Mouse (Mus musculus): ENCODE data around the gene Ryr2. TPM values are rescaled to one million over a fixed set of nuclear protein-coding genes. Genes with fewer than 3 reads are reported as not detected.

Gene Ryr2
- polyA plus RNA-seq, 1 experiment from 2014 or later, result 0.87 TPM

DNA sequence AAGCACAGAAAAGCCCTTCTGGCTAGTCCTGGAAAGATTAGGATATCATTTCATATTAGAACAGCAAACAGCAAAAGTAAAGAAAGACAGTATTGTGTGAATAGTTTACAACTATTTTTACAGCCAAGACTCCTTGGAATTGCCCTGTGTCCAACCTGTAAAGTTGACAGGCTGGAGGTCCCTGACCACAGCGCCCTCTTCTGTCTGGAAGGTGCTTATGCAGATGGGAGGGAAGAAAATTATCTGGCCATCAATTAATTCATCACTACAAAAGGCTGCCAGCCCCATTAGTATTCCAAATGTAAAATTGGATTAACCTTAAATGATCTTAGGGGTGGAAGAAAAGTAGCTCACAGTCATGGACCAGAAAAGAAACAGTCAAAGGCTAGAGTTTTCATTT is 231.9 kb downstream of the Ryr2 start:
- no peak for ATAC-seq (ENCODE audit: insufficient read depth, low FRiP score)
- no peak overlapping the region for H3K9ac ChIP-seq (ENCODE audit: low read length)
- H3K36me3 ChIP-seq (ENCODE audit: control insufficient read depth, insufficient read depth, low read length), result no peaks in the 10 kb centered on the region
- H3K9me3 ChIP-seq (replicated peaks; ENCODE audit: control insufficient read depth, low read length), result no peaks in the 10 kb centered on the region
- no peak overlapping the region for H3K4me3 ChIP-seq (replicated peaks; ENCODE audit: low read length)
- no peaks in the 10 kb centered on the region for H3K27me3 ChIP-seq (ENCODE audit: control insufficient read depth, insufficient read depth, low read length)
- no peaks in the 10 kb centered on the region for H3K4me1 ChIP-seq (ENCODE audit: control insufficient read depth, insufficient read depth, low read length)
- 12% methylated on average over 1 of the region's 1 CpGs for WGBS
- H3K4me2 ChIP-seq (ENCODE audit: low read depth, low read length), result no peak overlapping the region
- no peak overlapping the region for H3K27ac ChIP-seq (ENCODE audit: low read length)

DNA sequence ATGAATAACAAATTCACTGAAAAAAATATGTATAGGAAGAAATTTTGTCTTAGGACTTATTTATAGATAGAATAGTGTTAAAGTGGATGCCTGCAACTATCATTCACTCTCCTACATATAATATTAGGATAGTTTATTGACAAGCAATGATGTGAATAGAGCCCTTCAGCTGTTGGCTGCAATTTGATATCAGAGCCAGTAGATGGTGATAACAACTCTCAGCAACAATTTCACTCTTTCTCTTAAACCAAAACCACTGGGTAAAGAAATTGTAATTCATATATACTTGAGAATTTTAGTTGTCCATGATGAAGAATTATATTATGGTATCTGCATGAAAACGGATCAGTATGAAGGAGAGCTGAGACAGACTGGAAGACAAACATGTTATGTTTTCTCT is 236.8 kb downstream of the Ryr2 start:
- H3K4me2 ChIP-seq (ENCODE audit: low read depth, low read length), result no peak overlapping the region
- no peaks in the 10 kb centered on the region for H3K9me3 ChIP-seq (replicated peaks; ENCODE audit: control insufficient read depth, low read length)
- no peaks in the 10 kb centered on the region for H3K36me3 ChIP-seq (ENCODE audit: control insufficient read depth, insufficient read depth, low read length)
- no peak overlapping the region for H3K27ac ChIP-seq (ENCODE audit: low read length)
- no peak overlapping the region for H3K9ac ChIP-seq (ENCODE audit: low read length)
- no peak overlapping the region for H3K4me3 ChIP-seq (replicated peaks; ENCODE audit: low read length)
- no peak for ATAC-seq (ENCODE audit: insufficient read depth, low FRiP score)
- H3K4me1 ChIP-seq (ENCODE audit: control insufficient read depth, insufficient read depth, low read length), result no peaks in the 10 kb centered on the region
- H3K27me3 ChIP-seq (ENCODE audit: control insufficient read depth, insufficient read depth, low read length), result no peaks in the 10 kb centered on the region
- 76% methylated on average over 1 of the region's 1 CpGs for WGBS

- H3K27me3 ChIP-seq (ENCODE audit: control insufficient read depth, insufficient read depth, low read length), result no peaks in the 10 kb centered on the region
- H3K9me3 ChIP-seq (replicated peaks; ENCODE audit: control insufficient read depth, low read length), result no peaks in the 10 kb centered on the region
- H3K27ac ChIP-seq (ENCODE audit: low read length), result no peak overlapping the region
- H3K4me1 ChIP-seq (ENCODE audit: control insufficient read depth, insufficient read depth, low read length), result no peaks in the 10 kb centered on the region
- no peak for ATAC-seq (ENCODE audit: insufficient read depth, low FRiP score)
- no peak overlapping the region for H3K4me3 ChIP-seq (replicated peaks; ENCODE audit: low read length)
- no peaks in the 10 kb centered on the region for H3K36me3 ChIP-seq (ENCODE audit: control insufficient read depth, insufficient read depth, low read length)
- WGBS, result 73% methylated on average over 2 of the region's 2 CpGs
- H3K9ac ChIP-seq (ENCODE audit: low read length), result no peak overlapping the region
- H3K4me2 ChIP-seq (ENCODE audit: low read depth, low read length), result no peak overlapping the region
Observed at GRCm38 (mm10) chr13:11869486-11869885, 237.3 kb downstream of the Ryr2 start.

- 82% methylated on average over 2 of the region's 2 CpGs for WGBS
Observed at GRCm38 (mm10) chr13:11868979-11869378, 237.8 kb downstream of the Ryr2 start.

GRCm38 (mm10) chr13:11868056-11868455 is 238.7 kb downstream of the Ryr2 start:
- no peak overlapping the region for H3K4me3 ChIP-seq (replicated peaks; ENCODE audit: low read length)
- 51% methylated on average over 7 of the region's 7 CpGs for WGBS

More at GRCm38 (mm10) chr13:11868979-11869378, 237.8 kb downstream of the Ryr2 start:
- no peaks in the 10 kb centered on the region for H3K27me3 ChIP-seq (ENCODE audit: control insufficient read depth, insufficient read depth, low read length)
- no peak overlapping the region for H3K4me2 ChIP-seq (ENCODE audit: low read depth, low read length)
- no peak for ATAC-seq (ENCODE audit: insufficient read depth, low FRiP score)
- H3K4me1 ChIP-seq (ENCODE audit: control insufficient read depth, insufficient read depth, low read length), result no peaks in the 10 kb centered on the region
- H3K9me3 ChIP-seq (replicated peaks; ENCODE audit: control insufficient read depth, low read length), result no peaks in the 10 kb centered on the region
- no peaks in the 10 kb centered on the region for H3K36me3 ChIP-seq (ENCODE audit: control insufficient read depth, insufficient read depth, low read length)
- no peak overlapping the region for H3K4me3 ChIP-seq (replicated peaks; ENCODE audit: low read length)
- H3K27ac ChIP-seq (ENCODE audit: low read length), result no peak overlapping the region
- H3K9ac ChIP-seq (ENCODE audit: low read length), result no peak overlapping the region

DNA sequence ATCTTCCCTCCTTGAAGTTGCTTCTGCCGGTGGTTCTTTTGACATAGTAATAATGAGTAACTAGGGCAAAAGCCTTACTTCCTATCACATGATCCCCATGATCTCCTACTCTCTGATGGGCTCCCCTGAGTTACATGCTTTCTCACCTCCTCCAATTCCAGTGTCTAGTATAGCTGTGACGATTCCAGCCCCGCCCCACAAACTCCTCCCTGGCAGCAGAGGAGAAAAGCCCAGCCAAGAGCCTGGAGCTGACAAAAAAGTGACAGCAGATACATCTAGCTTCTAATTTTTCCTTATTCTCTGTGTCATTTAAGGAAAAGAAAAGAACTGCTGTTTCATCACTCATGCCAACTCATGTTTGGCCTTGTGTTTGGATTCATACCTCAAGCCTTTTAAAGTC is 241.5 kb downstream of the Ryr2 start:
- no peak overlapping the region for H3K4me3 ChIP-seq (replicated peaks; ENCODE audit: low read length)
- no peaks in the 10 kb centered on the region for H3K4me1 ChIP-seq (ENCODE audit: control insufficient read depth, insufficient read depth, low read length)
- ATAC-seq (ENCODE audit: insufficient read depth, low FRiP score), result no peak
- H3K4me2 ChIP-seq (ENCODE audit: low read depth, low read length), result no peak overlapping the region
- no peaks in the 10 kb centered on the region for H3K9me3 ChIP-seq (replicated peaks; ENCODE audit: control insufficient read depth, low read length)
- no peaks in the 10 kb centered on the region for H3K27me3 ChIP-seq (ENCODE audit: control insufficient read depth, insufficient read depth, low read length)
- H3K27ac ChIP-seq (ENCODE audit: low read length), result no peak overlapping the region
- 58% methylated on average over 3 of the region's 3 CpGs for WGBS
- no peak overlapping the region for H3K9ac ChIP-seq (ENCODE audit: low read length)
- H3K36me3 ChIP-seq (ENCODE audit: control insufficient read depth, insufficient read depth, low read length), result no peaks in the 10 kb centered on the region

More at GRCm38 (mm10) chr13:11868056-11868455, 238.7 kb downstream of the Ryr2 start:
- H3K4me2 ChIP-seq (ENCODE audit: low read depth, low read length), result no peak overlapping the region
- no peak overlapping the region for H3K27ac ChIP-seq (ENCODE audit: low read length)
- H3K27me3 ChIP-seq (ENCODE audit: control insufficient read depth, insufficient read depth, low read length), result no peaks in the 10 kb centered on the region
- no peaks in the 10 kb centered on the region for H3K4me1 ChIP-seq (ENCODE audit: control insufficient read depth, insufficient read depth, low read length)
- H3K9ac ChIP-seq (ENCODE audit: low read length), result no peak overlapping the region
- no peak for ATAC-seq (ENCODE audit: insufficient read depth, low FRiP score)
- no peaks in the 10 kb centered on the region for H3K9me3 ChIP-seq (replicated peaks; ENCODE audit: control insufficient read depth, low read length)
- H3K36me3 ChIP-seq (ENCODE audit: control insufficient read depth, insufficient read depth, low read length), result no peaks in the 10 kb centered on the region

GRCm38 (mm10) chr13:11851691-11852090 is 255.1 kb downstream of the Ryr2 start:
- no peaks in the 10 kb centered on the region for H3K9me3 ChIP-seq (replicated peaks; ENCODE audit: control insufficient read depth, low read length)
- ATAC-seq (ENCODE audit: insufficient read depth, low FRiP score), result no peak
- 65% methylated on average over 3 of the region's 3 CpGs for WGBS

DNA sequence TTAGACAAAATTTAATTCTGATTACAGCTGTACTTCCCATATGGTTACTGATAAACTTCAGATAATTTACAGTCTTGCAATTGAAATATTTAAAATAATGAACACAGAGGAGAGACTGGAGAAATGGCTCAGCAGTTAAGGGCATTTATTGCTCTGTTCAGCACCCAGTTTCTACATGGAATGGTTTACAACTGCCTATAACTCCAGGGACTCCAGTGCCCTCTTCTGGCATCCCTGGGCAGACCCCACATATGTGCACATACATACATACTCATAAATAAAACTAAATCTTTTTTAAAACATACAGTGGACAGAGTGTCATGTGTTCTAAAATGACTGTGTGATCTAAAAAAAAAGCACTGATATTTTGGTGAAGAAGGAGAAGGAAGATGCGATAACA is 262.9 kb downstream of the Ryr2 start:
- WGBS, result 93% methylated on average over 1 of the region's 1 CpGs
- H3K27me3 ChIP-seq (ENCODE audit: control insufficient read depth, insufficient read depth, low read length), result no peaks in the 10 kb centered on the region
- H3K9ac ChIP-seq (ENCODE audit: low read length), result no peak overlapping the region
- H3K4me2 ChIP-seq (ENCODE audit: low read depth, low read length), result no peak overlapping the region
- H3K27ac ChIP-seq (ENCODE audit: low read length), result no peak overlapping the region
- no peaks in the 10 kb centered on the region for H3K9me3 ChIP-seq (replicated peaks; ENCODE audit: control insufficient read depth, low read length)
- H3K36me3 ChIP-seq (ENCODE audit: control insufficient read depth, insufficient read depth, low read length), result no peaks in the 10 kb centered on the region
- no peak for ATAC-seq (ENCODE audit: insufficient read depth, low FRiP score)
- H3K4me3 ChIP-seq (replicated peaks; ENCODE audit: low read length), result no peak overlapping the region
- H3K4me1 ChIP-seq (ENCODE audit: control insufficient read depth, insufficient read depth, low read length), result no peaks in the 10 kb centered on the region

More at GRCm38 (mm10) chr13:11851691-11852090, 255.1 kb downstream of the Ryr2 start:
- Histone ChIP-seq H3K4me2 (ENCODE audit: low read depth, low read length) (no peak overlapping the region), H3K4me1 (ENCODE audit: control insufficient read depth, insufficient read depth, low read length) (no peaks in the 10 kb centered on the region), H3K9ac (ENCODE audit: low read length) (no peak overlapping the region), H3K27me3 (ENCODE audit: control insufficient read depth, insufficient read depth, low read length) (no peaks in the 10 kb centered on the region), H3K4me3 (replicated peaks; ENCODE audit: low read length) (no peak overlapping the region), H3K27ac (ENCODE audit: low read length) (no peak overlapping the region), H3K36me3 (ENCODE audit: control insufficient read depth, insufficient read depth, low read length) (no peaks in the 10 kb centered on the region)

GRCm38 (mm10) chr13:11837870-11838269 is 268.9 kb downstream of the Ryr2 start:
- Histone ChIP-seq H3K27me3 (ENCODE audit: control insufficient read depth, insufficient read depth, low read length) (no peaks in the 10 kb centered on the region), H3K9me3 (replicated peaks; ENCODE audit: control insufficient read depth, low read length) (no peaks in the 10 kb centered on the region), H3K4me2 (ENCODE audit: low read depth, low read length) (no peak overlapping the region), H3K27ac (ENCODE audit: low read length) (no peak overlapping the region), H3K36me3 (ENCODE audit: control insufficient read depth, insufficient read depth, low read length) (no peaks in the 10 kb centered on the region), H3K4me1 (ENCODE audit: control insufficient read depth, insufficient read depth, low read length) (no peaks in the 10 kb centered on the region), H3K4me3 (replicated peaks; ENCODE audit: low read length) (no peak overlapping the region), H3K9ac (ENCODE audit: low read length) (no peak overlapping the region)
- 91% methylated on average over 3 of the region's 3 CpGs for WGBS
- ATAC-seq (ENCODE audit: insufficient read depth, low FRiP score), result no peak

DNA sequence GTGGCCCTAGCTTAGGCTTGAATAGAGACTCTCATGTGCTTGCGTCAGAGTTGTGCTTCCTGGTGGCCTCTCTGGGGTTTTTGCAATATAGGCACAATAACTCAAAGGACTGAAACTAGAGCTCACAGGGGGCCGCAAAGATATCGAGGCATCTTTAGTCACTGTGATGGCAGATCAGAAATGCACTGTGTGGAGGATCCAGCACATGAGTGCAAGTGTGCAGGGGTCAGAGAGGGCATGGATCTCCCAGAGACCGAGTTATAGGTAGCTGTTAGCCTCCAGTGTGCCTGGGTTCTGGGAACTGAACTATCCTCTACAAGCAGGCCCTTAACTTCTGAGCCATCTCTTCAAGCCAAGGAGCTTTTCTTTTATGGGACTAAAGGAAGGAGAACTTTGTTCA is 269.6 kb downstream of the Ryr2 start:
- no peak overlapping the region for H3K9ac ChIP-seq (ENCODE audit: low read length)
- no peak overlapping the region for H3K4me2 ChIP-seq (ENCODE audit: low read depth, low read length)
- WGBS, result 84% methylated on average over 4 of the region's 4 CpGs
- no peak overlapping the region for H3K4me3 ChIP-seq (replicated peaks; ENCODE audit: low read length)
- no peaks in the 10 kb centered on the region for H3K9me3 ChIP-seq (replicated peaks; ENCODE audit: control insufficient read depth, low read length)
- H3K27ac ChIP-seq (ENCODE audit: low read length), result no peak overlapping the region
- no peak for ATAC-seq (ENCODE audit: insufficient read depth, low FRiP score)
- H3K27me3 ChIP-seq (ENCODE audit: control insufficient read depth, insufficient read depth, low read length), result no peaks in the 10 kb centered on the region
- H3K36me3 ChIP-seq (ENCODE audit: control insufficient read depth, insufficient read depth, low read length), result no peaks in the 10 kb centered on the region
- no peaks in the 10 kb centered on the region for H3K4me1 ChIP-seq (ENCODE audit: control insufficient read depth, insufficient read depth, low read length)
